Mouse (Mus musculus): ENCODE measurements around the gene Fgf16.

The Fgf16 gene

GRCm38 (mm10) chrX:105764162-105765004 lies at the start of gene Fgf16:
Gene Fgf16 (plus strand): TSS chrX:105764279.
- DNase-seq (ENCODE audit: low read depth in 2 of 2, low spot score in 2 of 2): peak in 1 of 2 experiments; percentile 5

- no peak for DNase-seq (ENCODE audit: low read depth in 2 of 2, low spot score in 2 of 2)
Observed at GRCm38 (mm10) chrX:105714740-105715139, 49.3 kb upstream of the Fgf16 start.

- DNase-seq (ENCODE audit: low read depth in 2 of 2, low spot score in 2 of 2): no peak
Observed at GRCm38 (mm10) chrX:105715789-105716321, 48.2 kb upstream of the Fgf16 start.

GRCm38 (mm10) chrX:105718388-105718787 lies 45.7 kb upstream of the Fgf16 start:
- DNase-seq (ENCODE audit: low read depth in 2 of 2, low spot score in 2 of 2): no peak

- DNase-seq (ENCODE audit: low read depth in 2 of 2, low spot score in 2 of 2): no peak
Observed at GRCm38 (mm10) chrX:105718943-105719342, 45.1 kb upstream of the Fgf16 start.

GRCm38 (mm10) chrX:105724174-105724573 lies 39.9 kb upstream of the Fgf16 start:
- DNase-seq (ENCODE audit: low read depth in 2 of 2, low spot score in 2 of 2): no peak

- peak in 1 of 2 experiments; percentile 4 for DNase-seq (ENCODE audit: low read depth in 2 of 2, low spot score in 2 of 2)
Observed at GRCm38 (mm10) chrX:105762847-105763527, 1.1 kb upstream of the Fgf16 start.

GRCm38 (mm10) chrX:105763612-105764011 lies 467 bp upstream of the Fgf16 start:
- no peak for DNase-seq (ENCODE audit: low read depth in 2 of 2, low spot score in 2 of 2)

GRCm38 (mm10) chrX:105765005-105765706 lies 1.1 kb downstream of the Fgf16 start:
- no peak for DNase-seq (ENCODE audit: low read depth in 2 of 2, low spot score in 2 of 2)

- DNase-seq (ENCODE audit: low read depth in 2 of 2, low spot score in 2 of 2): no peak
Observed at GRCm38 (mm10) chrX:105766013-105766412, 1.9 kb downstream of the Fgf16 start.

GRCm38 (mm10) chrX:105767177-105767764 lies 3.2 kb downstream of the Fgf16 start:
- no peak for DNase-seq (ENCODE audit: low read depth in 2 of 2, low spot score in 2 of 2)

- no peak for DNase-seq (ENCODE audit: low read depth in 2 of 2, low spot score in 2 of 2)
Observed at GRCm38 (mm10) chrX:105767932-105768331, 3.9 kb downstream of the Fgf16 start.

GRCm38 (mm10) chrX:105773281-105773680 lies 9.2 kb downstream of the Fgf16 start:
- DNase-seq (ENCODE audit: low read depth in 2 of 2, low spot score in 2 of 2): no peak

GRCm38 (mm10) chrX:105794806-105795403 lies 30.8 kb downstream of the Fgf16 start:
- no peak for DNase-seq (ENCODE audit: low read depth in 2 of 2, low spot score in 2 of 2)

GRCm38 (mm10) chrX:105824462-105824861 lies 60.4 kb downstream of the Fgf16 start:
- no peak for DNase-seq (ENCODE audit: low read depth in 2 of 2, low spot score in 2 of 2)

Data from CD8-positive naive resting alpha-beta T cell, adult 2 months (primary cell).